Mouse (Mus musculus): ENCODE data around the gene Dync1i1. TPM values are rescaled to one million over a fixed set of nuclear protein-coding genes. Genes with fewer than 3 reads are reported as not detected.
A peak's percentile ranks its signal among the peaks of the same experiment; 100 is the strongest.

Gene Dync1i1
- total and polyA plus RNA-seq, 2 experiments from 2014 or later, result 0.96 to 2.2 TPM

DNA sequence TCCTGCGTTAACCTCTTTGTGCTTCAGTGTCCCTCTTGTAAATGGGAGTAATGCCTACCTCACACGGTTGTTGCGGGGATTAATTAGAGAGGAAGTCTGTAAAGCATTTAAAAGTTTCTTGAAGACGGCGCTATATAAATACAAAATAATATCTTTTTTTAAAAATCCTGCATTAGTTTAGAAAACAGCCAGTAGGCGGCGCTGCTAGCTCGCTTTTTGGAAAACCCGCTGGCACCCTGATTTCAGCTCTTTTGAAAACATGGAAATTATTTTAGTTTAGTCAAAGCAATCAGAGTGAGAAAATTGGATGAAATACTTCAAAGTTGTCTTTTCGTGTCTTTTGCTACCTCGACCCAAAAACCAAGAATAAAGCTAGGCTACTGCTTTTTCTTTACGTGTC lies 132.9 kb downstream of the Dync1i1 start:
- H3K4me3 ChIP-seq (ENCODE audit: low read depth, low read length), result 0 out of 2 replicates have a peak overlapping the region, but pooled peaks have one; percentile 19

DNA sequence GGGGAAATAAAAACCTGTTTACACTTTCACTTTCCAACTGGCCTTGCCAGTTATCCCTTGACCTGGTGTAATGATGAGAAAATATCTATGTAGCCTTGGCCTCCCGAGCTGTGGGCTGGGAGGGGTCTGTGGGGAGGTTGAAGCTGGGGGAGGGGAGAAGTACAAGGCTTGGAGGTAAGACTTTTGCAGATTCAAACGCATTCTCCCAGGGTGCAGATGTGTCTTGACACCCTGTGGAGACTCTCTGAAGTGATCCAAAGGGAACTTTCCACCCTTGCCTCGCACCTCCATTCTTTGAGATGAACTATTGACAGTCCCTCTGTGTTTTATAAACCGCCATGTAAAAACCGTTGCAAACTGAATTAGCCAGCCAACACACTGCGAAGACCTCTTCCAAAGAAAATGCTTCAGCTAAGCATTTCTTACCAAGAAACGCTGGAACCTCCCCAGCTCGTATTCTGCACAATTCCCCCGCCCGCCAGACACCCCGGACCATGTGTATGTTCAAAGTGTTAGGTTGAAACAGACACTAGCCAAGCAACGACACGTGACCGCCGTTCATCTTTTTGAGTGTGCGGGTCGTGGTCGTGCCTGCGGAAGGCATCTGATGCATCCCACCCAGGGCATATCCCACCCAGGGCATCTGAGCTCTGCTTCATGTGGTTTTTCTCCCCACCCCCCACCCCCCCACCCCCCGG lies 133.6 kb downstream of the Dync1i1 start:
- no peak overlapping the region for H3K4me3 ChIP-seq (ENCODE audit: low read depth, low read length)
- no peaks in the 10 kb centered on the region for H3K9me3 ChIP-seq (replicated peaks; ENCODE audit: control insufficient read depth, low read length)
- peak overlapping the region; percentile 51; the same call in 1 of the 2 replicates for H3K4me2 ChIP-seq (ENCODE audit: low read depth, low read length)
- DNase-seq (ENCODE audit: low spot score) (no peak), ATAC-seq (ENCODE audit: insufficient read depth, low read depth) (no peak)
- no peaks in the 10 kb centered on the region; the same call in 1 of the 2 replicates for H3K27me3 ChIP-seq (ENCODE audit: control insufficient read depth, insufficient read depth, low read length)
- H3K4me1 ChIP-seq (ENCODE audit: control insufficient read depth, insufficient read depth), result no peaks in the 10 kb centered on the region
- WGBS, result 62% methylated on average over 20 of the region's 20 CpGs
- H3K36me3 ChIP-seq (replicated peaks; ENCODE audit: control insufficient read depth, insufficient read depth, low read length), result no peaks in the 10 kb centered on the region
- no peak overlapping the region for H3K9ac ChIP-seq (replicated peaks; ENCODE audit: low read depth, low read length)
- no peak overlapping the region for H3K27ac ChIP-seq (ENCODE audit: low read depth)
- TF ChIP-seq EP300 (IDR thresholded peaks at IDR 0.05; ENCODE audit: low read depth) (no peak), CTCF (IDR thresholded peaks at IDR 0.05; ENCODE audit: low read depth) (no peak)

More for the DNA sequence above, 132.9 kb downstream of the Dync1i1 start:
- TF ChIP-seq EP300 (IDR thresholded peaks at IDR 0.05; ENCODE audit: low read depth) (no peak), CTCF (IDR thresholded peaks at IDR 0.05; ENCODE audit: low read depth) (peak; percentile 59)
- 9% methylated on average over 12 of the region's 12 CpGs for WGBS
- no peak overlapping the region for H3K9ac ChIP-seq (replicated peaks; ENCODE audit: low read depth, low read length)
- peak overlapping the region; percentile 51 for H3K4me2 ChIP-seq (ENCODE audit: low read depth, low read length)
- no peaks in the 10 kb centered on the region for H3K36me3 ChIP-seq (replicated peaks; ENCODE audit: control insufficient read depth, insufficient read depth, low read length)
- no peaks in the 10 kb centered on the region; the same call in 1 of the 2 replicates for H3K27me3 ChIP-seq (ENCODE audit: control insufficient read depth, insufficient read depth, low read length)
- no peak overlapping the region for H3K27ac ChIP-seq (ENCODE audit: low read depth)
- H3K9me3 ChIP-seq (replicated peaks; ENCODE audit: control insufficient read depth, low read length), result no peaks in the 10 kb centered on the region
- no peaks in the 10 kb centered on the region for H3K4me1 ChIP-seq (ENCODE audit: control insufficient read depth, insufficient read depth)
- ATAC-seq (ENCODE audit: insufficient read depth, low read depth), result no peak
- peak; percentile 41 for DNase-seq (ENCODE audit: low spot score)

DNA sequence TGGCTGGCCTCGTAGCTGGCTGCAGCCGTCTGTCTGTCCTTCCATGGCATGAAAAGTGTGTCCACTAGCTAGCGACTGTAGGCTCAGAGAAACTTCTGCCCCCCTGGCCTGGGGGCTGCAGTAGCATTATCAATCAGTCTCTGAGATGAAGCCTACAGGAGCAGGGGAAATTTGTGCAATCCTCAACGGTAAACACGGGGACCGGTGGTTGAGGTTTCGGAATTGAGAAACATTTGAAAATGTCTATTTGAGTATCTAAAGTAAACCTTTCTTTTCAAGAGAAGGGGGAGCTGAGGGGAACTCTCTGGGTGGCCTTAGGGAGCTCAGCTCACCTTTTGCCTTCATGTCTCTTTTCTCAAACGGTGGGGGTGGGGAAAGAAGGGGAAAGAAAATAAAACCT lies 134.2 kb downstream of the Dync1i1 start:
- Histone ChIP-seq H3K27ac (ENCODE audit: low read depth) (no peak overlapping the region), H3K4me1 (ENCODE audit: control insufficient read depth, insufficient read depth) (no peaks in the 10 kb centered on the region), H3K9ac (replicated peaks; ENCODE audit: low read depth, low read length) (no peak overlapping the region), H3K27me3 (ENCODE audit: control insufficient read depth, insufficient read depth, low read length) (no peaks in the 10 kb centered on the region; the same call in 1 of the 2 replicates), H3K4me2 (ENCODE audit: low read depth, low read length) (no peak overlapping the region), H3K4me3 (ENCODE audit: low read depth, low read length) (no peak overlapping the region), H3K9me3 (replicated peaks; ENCODE audit: control insufficient read depth, low read length) (no peaks in the 10 kb centered on the region), H3K36me3 (replicated peaks; ENCODE audit: control insufficient read depth, insufficient read depth, low read length) (no peaks in the 10 kb centered on the region)
- 59% methylated on average over 8 of the region's 8 CpGs for WGBS
- no peak for ATAC-seq (ENCODE audit: insufficient read depth, low read depth)
- no peak for DNase-seq (ENCODE audit: low spot score)
- TF ChIP-seq CTCF (IDR thresholded peaks at IDR 0.05; ENCODE audit: low read depth) (no peak), EP300 (IDR thresholded peaks at IDR 0.05; ENCODE audit: low read depth) (no peak)

DNA sequence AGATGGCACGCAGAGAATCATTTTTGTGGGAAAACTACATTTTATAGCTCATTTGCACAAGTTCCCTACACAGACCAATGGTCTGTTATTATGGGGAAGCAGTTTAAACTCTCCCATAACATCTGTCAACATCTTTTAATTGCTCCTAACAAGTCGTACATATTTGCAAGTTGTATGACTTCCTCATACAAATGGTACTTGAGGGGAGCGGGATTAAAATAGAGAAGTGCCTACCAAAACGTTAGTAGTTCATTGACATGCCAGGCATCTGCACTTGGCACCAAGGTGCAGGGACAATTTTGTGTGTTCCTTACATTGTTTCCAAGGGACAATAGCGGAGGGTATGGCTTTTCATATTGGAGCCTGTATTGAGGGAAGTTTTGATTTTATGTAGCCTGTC lies 140.7 kb downstream of the Dync1i1 start:
- H3K9ac ChIP-seq (replicated peaks; ENCODE audit: low read depth, low read length), result no peak overlapping the region
- no peaks in the 10 kb centered on the region for H3K36me3 ChIP-seq (replicated peaks; ENCODE audit: control insufficient read depth, insufficient read depth, low read length)
- no peak overlapping the region for H3K4me2 ChIP-seq (ENCODE audit: low read depth, low read length)
- DNase-seq (ENCODE audit: low spot score) (no peak), ATAC-seq (ENCODE audit: insufficient read depth, low read depth) (no peak)
- H3K27me3 ChIP-seq (ENCODE audit: control insufficient read depth, insufficient read depth, low read length), result no peaks in the 10 kb centered on the region
- TF ChIP-seq CTCF (IDR thresholded peaks at IDR 0.05; ENCODE audit: low read depth), result no peak
- TF ChIP-seq EP300 (IDR thresholded peaks at IDR 0.05; ENCODE audit: low read depth), result no peak
- H3K27ac ChIP-seq (ENCODE audit: low read depth), result no peak overlapping the region
- WGBS, result 65% methylated on average over 5 of the region's 5 CpGs
- H3K4me3 ChIP-seq (ENCODE audit: low read depth, low read length), result no peak overlapping the region
- H3K9me3 ChIP-seq (replicated peaks; ENCODE audit: control insufficient read depth, low read length), result no peaks in the 10 kb centered on the region
- H3K4me1 ChIP-seq (ENCODE audit: control insufficient read depth, insufficient read depth), result no peaks in the 10 kb centered on the region

DNA sequence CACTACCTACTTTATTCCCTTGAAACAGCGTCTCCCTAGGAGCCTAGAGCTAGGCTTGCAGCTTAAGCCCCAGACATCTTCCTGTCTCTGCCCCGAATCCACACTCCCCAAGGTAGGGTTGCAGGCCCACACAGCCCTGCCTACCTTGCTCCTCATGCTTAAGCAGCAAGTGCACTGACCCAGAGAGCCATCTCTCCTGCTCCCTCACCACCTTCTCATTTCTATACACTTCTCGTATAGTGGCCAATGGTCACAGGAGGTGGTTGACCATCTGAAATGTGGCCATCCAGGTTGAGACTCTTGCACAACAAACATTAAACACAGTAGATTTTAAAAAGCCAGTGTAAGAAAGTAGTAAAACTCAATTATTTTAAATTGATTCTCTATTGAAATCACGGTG lies 141.8 kb downstream of the Dync1i1 start:
- ATAC-seq (ENCODE audit: insufficient read depth, low read depth) (no peak), DNase-seq (ENCODE audit: low spot score) (no peak)
- Histone ChIP-seq H3K9ac (replicated peaks; ENCODE audit: low read depth, low read length) (no peak overlapping the region), H3K27ac (ENCODE audit: low read depth) (no peak overlapping the region), H3K4me3 (ENCODE audit: low read depth, low read length) (no peak overlapping the region), H3K27me3 (ENCODE audit: control insufficient read depth, insufficient read depth, low read length) (no peaks in the 10 kb centered on the region), H3K4me1 (ENCODE audit: control insufficient read depth, insufficient read depth) (no peaks in the 10 kb centered on the region), H3K9me3 (replicated peaks; ENCODE audit: control insufficient read depth, low read length) (no peaks in the 10 kb centered on the region), H3K36me3 (replicated peaks; ENCODE audit: control insufficient read depth, insufficient read depth, low read length) (no peaks in the 10 kb centered on the region), H3K4me2 (ENCODE audit: low read depth, low read length) (no peak overlapping the region)
- TF ChIP-seq EP300 (IDR thresholded peaks at IDR 0.05; ENCODE audit: low read depth) (no peak), CTCF (IDR thresholded peaks at IDR 0.05; ENCODE audit: low read depth) (no peak)
- WGBS, result 90% methylated on average over 4 of the region's 4 CpGs

DNA sequence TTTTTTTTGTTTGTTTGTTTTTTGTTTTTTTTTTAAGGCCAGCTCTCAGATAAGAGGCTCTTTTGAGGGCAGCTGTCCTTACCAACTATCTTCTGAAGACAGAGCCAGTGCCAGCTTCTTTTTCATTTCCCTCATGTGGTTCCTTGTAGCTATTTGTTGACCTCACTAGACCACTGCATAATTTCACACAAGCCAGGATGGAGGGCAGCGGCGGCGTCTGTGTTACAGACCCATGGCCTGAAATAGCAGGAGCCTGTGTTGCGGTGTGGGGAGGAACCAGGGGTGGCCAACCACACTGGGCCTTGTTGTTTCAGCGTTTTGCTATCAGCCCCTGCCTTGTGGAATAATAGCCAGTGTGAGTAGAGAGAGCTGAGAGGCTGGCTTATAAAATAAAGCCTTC lies 145.6 kb downstream of the Dync1i1 start:
- Histone ChIP-seq H3K27ac (ENCODE audit: low read depth) (no peak overlapping the region), H3K36me3 (replicated peaks; ENCODE audit: control insufficient read depth, insufficient read depth, low read length) (no peaks in the 10 kb centered on the region)
- no peak for ATAC-seq (ENCODE audit: insufficient read depth, low read depth)

More for the DNA sequence above, 145.6 kb downstream of the Dync1i1 start:
- H3K4me3 ChIP-seq (ENCODE audit: low read depth, low read length), result no peak overlapping the region
- no peak for TF ChIP-seq CTCF (IDR thresholded peaks at IDR 0.05; ENCODE audit: low read depth)
- TF ChIP-seq EP300 (IDR thresholded peaks at IDR 0.05; ENCODE audit: low read depth), result no peak
- H3K9ac ChIP-seq (replicated peaks; ENCODE audit: low read depth, low read length), result no peak overlapping the region
- 45% methylated on average over 5 of the region's 5 CpGs for WGBS
- H3K9me3 ChIP-seq (replicated peaks; ENCODE audit: control insufficient read depth, low read length), result no peaks in the 10 kb centered on the region
- H3K27me3 ChIP-seq (ENCODE audit: control insufficient read depth, insufficient read depth, low read length), result no peaks in the 10 kb centered on the region
- no peak for DNase-seq (ENCODE audit: low spot score)
- no peak overlapping the region for H3K4me2 ChIP-seq (ENCODE audit: low read depth, low read length)
- H3K4me1 ChIP-seq (ENCODE audit: control insufficient read depth, insufficient read depth), result no peaks in the 10 kb centered on the region

Data from heart, postnatal 0 days (tissue).